ENCODE assay signal across 1 mouse cellular context in genomic region chr13:21916056-21916455, GRCm38 (mm10).
TF ChIP-seq lines count a peak whose summit lies in the region.

No protein-coding gene starts in this region.

TF ChIP-seq in CH12.LX, 34 proteins besides CTCF, POLR2A, EP300 and RAD21 (continued from another document):
- TF ChIP-seq KAT2A (IDR thresholded peaks at IDR 0.05; ENCODE audit: insufficient replicate concordance, low read length) (no peak), USF2 (conservative IDR thresholded peaks at IDR 0.05; ENCODE audit: low read depth, low read length) (no peak), POLR2AphosphoS2 (IDR thresholded peaks at IDR 0.05; ENCODE audit: low read depth, low read length) (no peak), ETS1 (conservative IDR thresholded peaks at IDR 0.05; ENCODE audit: low read depth, low read length) (no peak)
